Mouse (Mus musculus): ENCODE measurements around the gene Nabp2. TPM values are rescaled to one million over a fixed set of nuclear protein-coding genes. Genes with fewer than 3 reads are reported as not detected.
A peak's percentile ranks its signal among the peaks of the same experiment; 100 is the strongest.

Gene Nabp2
- polyA plus RNA-seq, 1 experiment from 2014 or later: 142 TPM

DNA sequence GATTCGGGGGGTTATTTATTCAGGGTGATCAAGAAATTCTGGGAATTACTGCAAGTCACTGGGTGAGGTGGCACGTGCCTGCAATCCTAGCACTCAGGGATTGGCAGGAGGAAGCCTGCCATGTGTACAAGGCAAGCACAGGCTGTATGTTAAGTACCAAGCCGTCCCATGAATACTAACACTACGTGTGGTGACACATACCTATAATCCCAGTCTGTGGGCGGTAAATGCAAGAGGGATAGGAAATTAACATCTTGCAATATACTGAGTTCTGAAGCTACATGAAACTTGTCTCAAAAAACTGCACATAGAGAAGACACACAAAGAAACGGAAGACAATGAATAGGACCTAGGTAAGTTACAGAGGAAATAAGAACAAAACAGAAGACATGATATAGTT lies 39.7 kb upstream of the Nabp2 start:
- no peaks in the 10 kb centered on the region for H3K9me3 ChIP-seq (ENCODE audit: control insufficient read depth, low read length)
- H3K4me2 ChIP-seq (ENCODE audit: low read length): no peak overlapping the region
- no peaks in the 10 kb centered on the region for H3K27me3 ChIP-seq (ENCODE audit: control insufficient read depth, insufficient read depth, low read length)
- 87% methylated on average over 6 of the region's 6 CpGs for WGBS
- no peaks in the 10 kb centered on the region for H3K4me1 ChIP-seq (ENCODE audit: control insufficient read depth, insufficient read depth, low read length)
- no peak overlapping the region for H3K9ac ChIP-seq (replicated peaks; ENCODE audit: low read length)
- ATAC-seq (ENCODE audit: low FRiP score, low TSS enrichment) (no peak), DNase-seq (no peak)
- no peaks in the 10 kb centered on the region for H3K36me3 ChIP-seq (ENCODE audit: control insufficient read depth, insufficient read depth, low read length)
- no peak overlapping the region for H3K4me3 ChIP-seq (replicated peaks; ENCODE audit: low read depth, low read length)
- H3K27ac ChIP-seq (replicated peaks; ENCODE audit: low read depth, low read length): no peak overlapping the region

GRCm38 (mm10) chr10:128445407-128445806 lies 34.1 kb upstream of the Nabp2 start:
- H3K4me3 ChIP-seq (replicated peaks; ENCODE audit: low read depth, low read length): no peak overlapping the region
- no peak overlapping the region for H3K9ac ChIP-seq (replicated peaks; ENCODE audit: low read length)
- WGBS: 92% methylated on average over 4 of the region's 4 CpGs
- no peaks in the 10 kb centered on the region for H3K27me3 ChIP-seq (ENCODE audit: control insufficient read depth, insufficient read depth, low read length)
- DNase-seq: no peak
- no peaks in the 10 kb centered on the region for H3K4me1 ChIP-seq (ENCODE audit: control insufficient read depth, insufficient read depth, low read length)
- no peak for ATAC-seq (ENCODE audit: low FRiP score, low TSS enrichment)
- H3K4me2 ChIP-seq (ENCODE audit: low read length): no peak overlapping the region
- H3K9me3 ChIP-seq (ENCODE audit: control insufficient read depth, low read length): no peaks in the 10 kb centered on the region
- H3K27ac ChIP-seq (replicated peaks; ENCODE audit: low read depth, low read length): no peak overlapping the region
- H3K36me3 ChIP-seq (ENCODE audit: control insufficient read depth, insufficient read depth, low read length): peaks cover 18% of the 10 kb centered on the region

DNA sequence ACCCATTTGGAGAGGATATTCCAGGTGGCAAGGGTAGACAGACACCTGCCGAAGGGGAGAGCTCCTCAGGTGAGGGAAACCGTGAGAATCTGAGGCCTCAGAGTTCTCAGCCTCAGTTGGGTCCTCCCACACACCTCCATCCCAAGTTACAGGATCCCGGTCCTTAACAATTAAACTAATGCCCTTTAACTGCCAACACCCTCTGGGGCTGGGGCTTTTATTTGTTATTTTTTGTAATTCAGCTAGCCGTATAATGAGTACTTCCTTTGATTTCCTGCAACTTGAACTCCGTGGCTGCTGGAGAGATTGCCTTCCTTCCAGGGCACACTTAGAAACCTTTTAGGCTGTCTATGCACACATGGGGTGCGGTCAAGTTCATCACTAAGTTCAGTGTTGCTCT lies 33.1 kb upstream of the Nabp2 start:
- Histone ChIP-seq H3K4me2 (ENCODE audit: low read length) (no peak overlapping the region), H3K9ac (replicated peaks; ENCODE audit: low read length) (no peak overlapping the region), H3K36me3 (ENCODE audit: control insufficient read depth, insufficient read depth, low read length) (peaks cover 29% of the 10 kb centered on the region), H3K27me3 (ENCODE audit: control insufficient read depth, insufficient read depth, low read length) (no peaks in the 10 kb centered on the region), H3K4me1 (ENCODE audit: control insufficient read depth, insufficient read depth, low read length) (no peaks in the 10 kb centered on the region), H3K9me3 (ENCODE audit: control insufficient read depth, low read length) (no peaks in the 10 kb centered on the region), H3K27ac (replicated peaks; ENCODE audit: low read depth, low read length) (no peak overlapping the region), H3K4me3 (replicated peaks; ENCODE audit: low read depth, low read length) (no peak overlapping the region)
- WGBS: 81% methylated on average over 6 of the region's 6 CpGs
- DNase-seq (no peak), ATAC-seq (ENCODE audit: low FRiP score, low TSS enrichment) (no peak)

- peaks cover 43% of the 10 kb centered on the region for H3K36me3 ChIP-seq (ENCODE audit: control insufficient read depth, insufficient read depth, low read length)
- H3K9me3 ChIP-seq (ENCODE audit: control insufficient read depth, low read length): no peaks in the 10 kb centered on the region
- no peaks in the 10 kb centered on the region for H3K4me1 ChIP-seq (ENCODE audit: control insufficient read depth, insufficient read depth, low read length)
- ATAC-seq (ENCODE audit: low FRiP score, low TSS enrichment) (no peak), DNase-seq (no peak)
- H3K4me2 ChIP-seq (ENCODE audit: low read length): no peak overlapping the region
- no peak overlapping the region for H3K9ac ChIP-seq (replicated peaks; ENCODE audit: low read length)
- H3K4me3 ChIP-seq (replicated peaks; ENCODE audit: low read depth, low read length): no peak overlapping the region
- no peak overlapping the region for H3K27ac ChIP-seq (replicated peaks; ENCODE audit: low read depth, low read length)
- WGBS: 93% methylated on average over 1 of the region's 1 CpGs
- H3K27me3 ChIP-seq (ENCODE audit: control insufficient read depth, insufficient read depth, low read length): no peaks in the 10 kb centered on the region
Measured at GRCm38 (mm10) chr10:128442718-128443117, 31.4 kb upstream of the Nabp2 start.

GRCm38 (mm10) chr10:128441324-128442119 lies 30.2 kb upstream of the Nabp2 start:
- no peak for DNase-seq
- 88% methylated on average over 10 of the region's 10 CpGs for WGBS
- H3K27me3 ChIP-seq (ENCODE audit: control insufficient read depth, insufficient read depth, low read length): no peaks in the 10 kb centered on the region
- H3K36me3 ChIP-seq (ENCODE audit: control insufficient read depth, insufficient read depth, low read length): peaks cover 53% of the 10 kb centered on the region
- H3K9me3 ChIP-seq (ENCODE audit: control insufficient read depth, low read length): no peaks in the 10 kb centered on the region
- H3K4me3 ChIP-seq (replicated peaks; ENCODE audit: low read depth, low read length): no peak overlapping the region
- H3K4me2 ChIP-seq (ENCODE audit: low read length): no peak overlapping the region
- no peak overlapping the region for H3K27ac ChIP-seq (replicated peaks; ENCODE audit: low read depth, low read length)
- no peaks in the 10 kb centered on the region for H3K4me1 ChIP-seq (ENCODE audit: control insufficient read depth, insufficient read depth, low read length)
- H3K9ac ChIP-seq (replicated peaks; ENCODE audit: low read length): no peak overlapping the region
- no peak for ATAC-seq (ENCODE audit: low FRiP score, low TSS enrichment)

DNA sequence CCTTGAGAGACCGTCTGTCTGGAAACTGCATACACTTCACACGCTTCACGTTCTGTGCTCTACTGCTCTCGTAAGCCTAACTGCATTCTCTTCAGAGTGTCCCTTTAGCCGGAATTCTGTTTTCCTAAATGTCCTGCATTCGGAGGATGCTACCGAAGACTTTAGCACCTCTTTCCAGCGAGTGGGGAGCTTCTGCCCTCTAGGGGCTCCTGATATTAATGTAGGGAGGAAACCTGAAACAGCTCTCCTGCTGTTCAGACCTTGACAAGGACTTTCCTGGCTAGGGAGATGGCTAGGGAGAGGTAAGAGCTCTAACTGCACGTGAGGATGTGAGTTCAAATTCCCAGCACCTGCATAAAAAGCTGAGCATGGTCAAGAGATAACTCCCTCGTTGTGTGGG lies 29.1 kb upstream of the Nabp2 start:
- H3K4me2 ChIP-seq (ENCODE audit: low read length): no peak overlapping the region
- WGBS: 72% methylated on average over 10 of the region's 10 CpGs
- DNase-seq: peak; percentile 48
- no peak overlapping the region for H3K27ac ChIP-seq (replicated peaks; ENCODE audit: low read depth, low read length)
- H3K4me1 ChIP-seq (ENCODE audit: control insufficient read depth, insufficient read depth, low read length): no peaks in the 10 kb centered on the region
- H3K9ac ChIP-seq (replicated peaks; ENCODE audit: low read length): no peak overlapping the region
- no peak for ATAC-seq (ENCODE audit: low FRiP score, low TSS enrichment)
- H3K4me3 ChIP-seq (replicated peaks; ENCODE audit: low read depth, low read length): no peak overlapping the region
- H3K36me3 ChIP-seq (ENCODE audit: control insufficient read depth, insufficient read depth, low read length): peaks cover 65% of the 10 kb centered on the region
- H3K9me3 ChIP-seq (ENCODE audit: control insufficient read depth, low read length): no peaks in the 10 kb centered on the region
- H3K27me3 ChIP-seq (ENCODE audit: control insufficient read depth, insufficient read depth, low read length): no peaks in the 10 kb centered on the region

- H3K9me3 ChIP-seq (ENCODE audit: control insufficient read depth, low read length): no peaks in the 10 kb centered on the region
- no peak overlapping the region for H3K27ac ChIP-seq (replicated peaks; ENCODE audit: low read depth, low read length)
- no peak overlapping the region for H3K4me3 ChIP-seq (replicated peaks; ENCODE audit: low read depth, low read length)
- H3K4me2 ChIP-seq (ENCODE audit: low read length): no peak overlapping the region
- H3K27me3 ChIP-seq (ENCODE audit: control insufficient read depth, insufficient read depth, low read length): no peaks in the 10 kb centered on the region
- 90% methylated on average over 10 of the region's 10 CpGs for WGBS
- H3K9ac ChIP-seq (replicated peaks; ENCODE audit: low read length): no peak overlapping the region
- no peak for DNase-seq
- H3K4me1 ChIP-seq (ENCODE audit: control insufficient read depth, insufficient read depth, low read length): no peaks in the 10 kb centered on the region
- no peak for ATAC-seq (ENCODE audit: low FRiP score, low TSS enrichment)
- H3K36me3 ChIP-seq (ENCODE audit: control insufficient read depth, insufficient read depth, low read length): peaks cover 76% of the 10 kb centered on the region
Measured at GRCm38 (mm10) chr10:128438675-128439279, 27.5 kb upstream of the Nabp2 start.

GRCm38 (mm10) chr10:128436376-128436775 lies 25.1 kb upstream of the Nabp2 start:
- DNase-seq: no peak
- H3K36me3 ChIP-seq (ENCODE audit: control insufficient read depth, insufficient read depth, low read length): peaks cover 79% of the 10 kb centered on the region

DNA sequence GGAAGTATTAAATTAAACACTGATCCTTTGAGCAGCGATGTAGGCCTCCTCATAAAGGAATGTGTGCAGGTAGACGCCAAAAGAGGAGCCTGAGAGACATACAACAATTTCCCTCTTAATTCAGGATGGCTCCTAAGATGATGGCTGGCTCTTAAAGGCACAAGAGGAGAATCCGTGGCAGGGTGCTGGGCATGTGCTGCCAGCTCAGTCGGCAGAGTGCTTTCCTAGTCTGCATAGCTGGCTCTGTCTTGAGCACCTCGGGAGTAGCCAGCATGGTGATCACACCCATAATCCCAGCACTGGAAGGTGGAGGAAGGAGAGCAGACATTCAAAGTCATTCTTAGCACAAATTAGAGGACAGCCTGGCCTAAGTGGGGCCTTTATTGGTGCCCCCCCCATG lies 24.6 kb upstream of the Nabp2 start:
- H3K36me3 ChIP-seq (ENCODE audit: control insufficient read depth, insufficient read depth, low read length): peaks cover 76% of the 10 kb centered on the region
- no peak overlapping the region for H3K4me2 ChIP-seq (ENCODE audit: low read length)
- H3K9ac ChIP-seq (replicated peaks; ENCODE audit: low read length): no peak overlapping the region
- ATAC-seq (ENCODE audit: low FRiP score, low TSS enrichment): no peak
- no peaks in the 10 kb centered on the region for H3K27me3 ChIP-seq (ENCODE audit: control insufficient read depth, insufficient read depth, low read length)
- H3K27ac ChIP-seq (replicated peaks; ENCODE audit: low read depth, low read length): no peak overlapping the region
- no peaks in the 10 kb centered on the region for H3K4me1 ChIP-seq (ENCODE audit: control insufficient read depth, insufficient read depth, low read length)
- no peaks in the 10 kb centered on the region for H3K9me3 ChIP-seq (ENCODE audit: control insufficient read depth, low read length)
- no peak for DNase-seq
- H3K4me3 ChIP-seq (replicated peaks; ENCODE audit: low read depth, low read length): no peak overlapping the region
- 90% methylated on average over 5 of the region's 5 CpGs for WGBS

More at GRCm38 (mm10) chr10:128436376-128436775, 25.1 kb upstream of the Nabp2 start:
- no peaks in the 10 kb centered on the region for H3K27me3 ChIP-seq (ENCODE audit: control insufficient read depth, insufficient read depth, low read length)
- 93% methylated on average over 8 of the region's 8 CpGs for WGBS
- H3K9ac ChIP-seq (replicated peaks; ENCODE audit: low read length): no peak overlapping the region
- no peak overlapping the region for H3K27ac ChIP-seq (replicated peaks; ENCODE audit: low read depth, low read length)
- no peak overlapping the region for H3K4me3 ChIP-seq (replicated peaks; ENCODE audit: low read depth, low read length)
- H3K9me3 ChIP-seq (ENCODE audit: control insufficient read depth, low read length): no peaks in the 10 kb centered on the region
- no peak for ATAC-seq (ENCODE audit: low FRiP score, low TSS enrichment)
- H3K4me2 ChIP-seq (ENCODE audit: low read length): no peak overlapping the region
- no peaks in the 10 kb centered on the region for H3K4me1 ChIP-seq (ENCODE audit: control insufficient read depth, insufficient read depth, low read length)
